Mouse (Mus musculus) heart, postnatal 0 days (tissue): Measurements from ENCODE around the gene Akap12. TPM values are rescaled to one million over a fixed set of nuclear protein-coding genes. Genes with fewer than 3 reads are reported as not detected.

Experiments
- ATAC-seq: fragments of 200-750 bp; cut with Nextera tagmentation; 2 replicates; pipeline ENCODE4 v1.8.0; 2017; ENCODE audit warnings: low read depth, moderate number of reproducible peaks, moderate library complexity; ENCODE audit not compliant: insufficient read depth
- DNase-seq: peaks from one replicate; pipeline ENCODE4 v3.0.0-alpha.2; 2016; ENCODE audit warnings: low spot score
- H3K27ac ChIP-seq: fragments of 300-500 bp; sonication (generic); 2 replicates; pipeline ENCODE4 v1.5.1; 2014; ENCODE audit warnings: low read depth, mild to moderate bottlenecking
- H3K27me3 ChIP-seq: fragments of 300-500 bp; sonication (generic); 2 replicates; pipeline ENCODE4 v1.6.1; 2014; ENCODE audit warnings: low read length, mixed read lengths; ENCODE audit not compliant: control insufficient read depth, insufficient read depth
- H3K36me3 ChIP-seq: fragments of 300-500 bp; sonication (generic); replicated peaks from 2 replicates; pipeline ENCODE4 v1.6.1; 2014; ENCODE audit warnings: low read length, mixed read lengths; ENCODE audit not compliant: control insufficient read depth, insufficient read depth
- H3K4me1 ChIP-seq: fragments of 300-500 bp; sonication (generic); 2 replicates; pipeline ENCODE4 v1.6.1; 2014; ENCODE audit warnings: antibody characterized with exemption; ENCODE audit not compliant: control insufficient read depth, insufficient read depth
- H3K4me2 ChIP-seq: fragments of 300-500 bp; sonication (generic); 2 replicates; pipeline ENCODE4 v1.6.1; 2014; ENCODE audit warnings: low read depth, mild to moderate bottlenecking, low read length, moderate library complexity
- H3K4me3 ChIP-seq: fragments of 300-500 bp; sonication (generic); 2 replicates; pipeline ENCODE4 v1.5.1; 2014; ENCODE audit warnings: low read depth, low read length
- H3K9ac ChIP-seq: fragments of 300-500 bp; sonication (generic); replicated peaks from 2 replicates; pipeline ENCODE4 v1.6.1; 2014; ENCODE audit warnings: low read depth, low read length, mixed read lengths
- H3K9me3 ChIP-seq: fragments of 300-500 bp; sonication (generic); replicated peaks from 2 replicates; pipeline ENCODE4 v1.6.1; 2016; ENCODE audit warnings: low read length; ENCODE audit not compliant: control insufficient read depth
- CTCF ChIP-seq: IDR thresholded peaks from 2 replicates; pipeline ENCODE4 v1.5.1; 2016; ENCODE audit warnings: antibody characterized with exemption, control low read depth, low read depth
- EP300 ChIP-seq: IDR thresholded peaks from 2 replicates; pipeline ENCODE4 v1.6.1; 2016; ENCODE audit warnings: antibody characterized with exemption, low read depth
- WGBS: fragments of 180-500 bp; shearing (Covaris S2); extraction: QIAGEN DNeasy Blood & Tissue Kit; methylation state at CpG from one replicate; pipeline ENCODE4 v1.1.7; 2014; 5-methylcytosine and 5-hydroxymethylcytosine counted together
- polyA plus RNA-seq: library from polyadenylated mRNA; unstranded; fragments of >200 nt; fragmentation: Nextera tagmentation; extraction: Ambion mirVana; gene quantifications from 2 replicates; pipeline ENCODE4 v1.2.1, GENCODE M21; 2015
- total RNA-seq: library from RNA; depleted of rRNA; stranded (reverse); fragments of >200 nt; gene quantifications from 2 replicates; pipeline ENCODE4 v1.2.3, GENCODE M21; 2014; ENCODE audit warnings: low replicate concordance

The Akap12 gene
- total and polyA plus RNA-seq, 2 experiments from 2014 or later: 19.9 to 26.1 TPM

DNA sequence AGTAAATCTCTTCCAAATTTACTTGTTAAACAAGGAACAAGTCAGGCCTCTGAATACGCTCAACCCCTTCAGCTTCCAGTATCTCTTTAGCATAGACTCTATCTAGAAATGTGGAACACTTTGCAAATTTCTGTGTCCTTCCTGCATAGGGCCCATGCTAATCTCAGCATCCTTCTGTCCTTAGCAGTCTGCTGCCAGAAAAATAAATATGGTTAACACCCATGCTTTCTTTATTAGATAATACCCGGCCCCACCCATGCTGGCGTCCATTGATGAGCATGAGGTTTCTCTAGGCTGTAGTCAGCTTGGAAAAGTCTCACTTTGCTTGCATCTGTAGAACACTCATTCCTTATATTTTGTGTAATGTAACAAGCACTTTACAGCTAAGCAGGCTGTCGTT, 27.2 kb downstream of the Akap12 start:
- H3K4me2 ChIP-seq: no peak overlapping the region
- no peak for DNase-seq
- 69% methylated on average over 4 of the region's 4 CpGs for WGBS

DNA sequence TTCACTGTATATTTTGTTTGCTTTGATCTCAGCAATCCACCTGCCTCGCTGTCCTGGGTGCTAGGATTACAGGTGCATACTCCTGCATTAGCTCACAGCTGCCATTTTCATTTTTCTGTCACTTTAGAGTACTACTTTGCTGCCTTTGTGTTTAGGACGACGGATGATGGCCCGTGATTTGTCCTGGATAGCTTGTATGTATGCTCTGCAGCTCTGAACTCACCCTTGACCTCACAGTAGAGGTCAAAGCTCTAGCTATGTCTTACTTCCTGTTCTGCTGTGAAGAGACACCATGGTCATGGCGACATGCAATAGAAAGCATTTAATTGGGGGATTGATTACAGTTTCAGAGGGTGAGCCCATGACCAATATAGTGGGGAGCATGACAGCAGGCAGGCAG, 37.4 kb downstream of the Akap12 start:
- Histone ChIP-seq H3K4me1 (no peaks in the 10 kb centered on the region), H3K27me3 (no peaks in the 10 kb centered on the region), H3K9ac (no peak overlapping the region), H3K4me2 (no peak overlapping the region), H3K9me3 (no peaks in the 10 kb centered on the region), H3K27ac (no peak overlapping the region), H3K4me3 (no peak overlapping the region), H3K36me3 (no peaks in the 10 kb centered on the region)
- TF ChIP-seq CTCF (no peak), EP300 (no peak)
- DNase-seq (no peak), ATAC-seq (no peak)
- 52% methylated on average over 5 of the region's 5 CpGs for WGBS

More for the DNA sequence above, 27.2 kb downstream of the Akap12 start:
- H3K9me3 ChIP-seq: no peaks in the 10 kb centered on the region
- no peaks in the 10 kb centered on the region for H3K27me3 ChIP-seq
- H3K4me1 ChIP-seq: 0 out of 2 replicates have a peak, but pooled peaks cover 4% of the 10 kb centered on the region
- no peak overlapping the region for H3K27ac ChIP-seq
- no peaks in the 10 kb centered on the region for H3K36me3 ChIP-seq
- no peak overlapping the region for H3K9ac ChIP-seq
- no peak overlapping the region for H3K4me3 ChIP-seq
- no peak for ATAC-seq
- TF ChIP-seq CTCF: no peak
- TF ChIP-seq EP300: no peak

GRCm38 (mm10) chr10:4323885-4324284, 57.7 kb downstream of the Akap12 start:
- ATAC-seq (no peak), DNase-seq (no peak)
- Histone ChIP-seq H3K9ac (no peak overlapping the region), H3K27ac (no peak overlapping the region), H3K4me1 (no peaks in the 10 kb centered on the region), H3K9me3 (no peaks in the 10 kb centered on the region), H3K27me3 (no peaks in the 10 kb centered on the region), H3K36me3 (no peaks in the 10 kb centered on the region), H3K4me2 (no peak overlapping the region), H3K4me3 (no peak overlapping the region)
- 70% methylated on average over 8 of the region's 8 CpGs for WGBS
- TF ChIP-seq EP300: no peak
- no peak for TF ChIP-seq CTCF

- DNase-seq (peak; percentile 36), ATAC-seq (no peak)
- Histone ChIP-seq H3K9ac (no peak overlapping the region), H3K36me3 (no peaks in the 10 kb centered on the region), H3K27ac (peak overlapping the region; percentile 44), H3K27me3 (no peaks in the 10 kb centered on the region), H3K4me1 (no peaks in the 10 kb centered on the region), H3K4me2 (no peak overlapping the region), H3K9me3 (no peaks in the 10 kb centered on the region), H3K4me3 (no peak overlapping the region)
- WGBS: 27% methylated on average over 5 of the region's 5 CpGs
- no peak for TF ChIP-seq EP300
- no peak for TF ChIP-seq CTCF
Observed at GRCm38 (mm10) chr10:4325562-4325961, 59.4 kb downstream of the Akap12 start.

DNA sequence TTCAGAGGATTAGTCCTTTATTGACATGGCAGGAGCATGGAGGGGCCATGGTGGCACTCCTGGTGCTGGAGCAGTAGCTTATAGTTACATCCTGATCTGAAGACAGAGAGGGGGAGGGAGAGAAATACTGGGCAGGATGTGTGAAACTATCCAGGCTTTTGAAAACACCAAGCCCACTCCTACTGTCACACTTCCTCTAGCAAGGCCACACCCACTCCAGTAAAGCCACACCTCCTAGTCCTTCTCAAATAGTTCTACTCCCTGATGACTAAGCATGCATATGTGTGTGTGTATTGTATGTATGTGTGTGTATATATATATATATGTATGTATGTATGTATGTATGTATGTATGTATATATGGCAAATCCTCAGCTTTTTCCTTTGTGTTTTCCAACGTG, 61.5 kb downstream of the Akap12 start:
- H3K9me3 ChIP-seq: no peaks in the 10 kb centered on the region
- 90% methylated on average over 1 of the region's 1 CpGs for WGBS

GRCm38 (mm10) chr10:4332228-4332979, 66.2 kb downstream of the Akap12 start:
- no peak overlapping the region for H3K27ac ChIP-seq
- ATAC-seq (no peak), DNase-seq (no peak)
- no peak overlapping the region for H3K4me3 ChIP-seq
- H3K9me3 ChIP-seq: no peaks in the 10 kb centered on the region
- H3K4me2 ChIP-seq: no peak overlapping the region
- 60% methylated on average over 7 of the region's 7 CpGs for WGBS
- H3K4me1 ChIP-seq: no peaks in the 10 kb centered on the region
- H3K27me3 ChIP-seq: no peaks in the 10 kb centered on the region
- TF ChIP-seq CTCF (no peak), EP300 (no peak)
- H3K9ac ChIP-seq: no peak overlapping the region
- H3K36me3 ChIP-seq: no peaks in the 10 kb centered on the region

More for the DNA sequence above, 61.5 kb downstream of the Akap12 start:
- DNase-seq: no peak
- H3K36me3 ChIP-seq: no peaks in the 10 kb centered on the region
- no peak overlapping the region for H3K27ac ChIP-seq
- H3K4me1 ChIP-seq: no peaks in the 10 kb centered on the region
- TF ChIP-seq EP300: no peak
- no peak for TF ChIP-seq CTCF
- no peak overlapping the region for H3K4me2 ChIP-seq
- no peak overlapping the region for H3K9ac ChIP-seq
- H3K4me3 ChIP-seq: no peak overlapping the region
- H3K27me3 ChIP-seq: no peaks in the 10 kb centered on the region
- no peak for ATAC-seq
